Mouse (Mus musculus): ENCODE measurements around the gene Cacnb3.
A peak's percentile ranks its signal among the peaks of the same experiment; 100 is the strongest.

Cacnb3 gene

DNA sequence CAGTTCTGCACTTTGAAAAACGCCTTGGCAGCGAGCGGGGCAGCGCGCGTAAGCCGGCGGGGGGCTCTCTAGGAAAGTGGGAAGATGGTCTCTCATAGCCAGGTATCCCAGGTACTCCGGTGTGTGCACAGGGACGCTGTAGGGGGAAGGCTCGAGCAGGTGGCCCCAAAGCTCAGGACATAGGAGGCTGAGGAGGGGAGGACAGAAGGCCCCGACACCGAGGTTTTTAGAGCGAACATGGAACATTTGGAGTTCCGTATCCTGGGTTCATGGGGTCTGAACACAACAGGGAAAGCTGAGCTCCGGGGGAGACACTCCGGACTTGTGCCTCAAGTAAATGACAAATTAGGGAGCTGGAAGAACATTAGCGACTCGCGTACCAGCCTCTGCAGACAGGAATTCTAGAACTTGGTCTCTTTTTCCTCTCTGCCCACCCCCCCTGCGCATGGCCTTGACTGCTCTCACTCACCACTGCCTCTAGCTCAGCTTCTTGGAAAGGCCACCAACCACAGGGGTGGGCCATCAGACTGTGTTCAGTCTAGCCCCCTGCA, 4.7 kb downstream of the Cacnb3 start:
- DNase-seq = no peak

GRCm38 (mm10) chr15:98636517-98636916, 5.9 kb downstream of the Cacnb3 start:
- DNase-seq = no peak

- DNase-seq = no peak
Observed at GRCm38 (mm10) chr15:98637155-98637554, 6.5 kb downstream of the Cacnb3 start.

DNA sequence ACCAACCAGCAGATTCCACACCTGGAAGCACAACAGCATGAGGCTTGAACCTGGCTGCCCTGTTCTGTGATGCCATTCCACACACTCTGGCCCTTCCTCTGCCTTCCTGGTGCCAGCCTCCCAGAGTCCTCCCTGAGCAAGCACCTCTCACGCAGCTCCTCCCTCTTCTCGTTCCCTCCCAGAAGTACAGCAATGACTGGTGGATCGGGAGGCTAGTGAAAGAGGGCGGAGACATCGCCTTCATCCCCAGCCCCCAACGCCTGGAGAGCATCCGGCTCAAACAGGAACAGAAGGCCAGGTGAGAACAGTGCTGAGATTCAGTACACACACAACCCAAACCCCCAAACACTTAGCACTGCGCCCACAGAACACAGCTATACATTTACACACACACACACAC, 9.5 kb downstream of the Cacnb3 start:
- no peak for DNase-seq

DNA sequence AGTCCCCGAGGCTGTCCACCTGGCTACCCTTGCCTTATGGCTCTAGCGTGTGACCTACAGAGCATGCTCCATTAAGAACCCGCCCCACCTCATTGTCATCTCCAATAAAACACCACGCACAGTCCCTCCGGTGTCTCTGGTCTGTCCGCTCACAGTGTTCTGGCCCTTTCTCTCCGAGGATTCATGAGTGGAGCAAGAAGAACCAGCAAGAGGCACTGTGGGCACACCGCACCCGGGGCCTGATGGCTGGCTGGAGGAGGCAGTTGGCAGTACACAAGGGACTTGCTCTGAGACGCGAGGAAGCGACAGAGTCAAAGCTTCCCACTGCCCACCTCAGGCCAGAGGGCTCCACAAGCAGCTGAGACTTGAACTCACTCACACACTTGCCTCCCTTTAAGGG, 13.8 kb downstream of the Cacnb3 start:
- no peak for DNase-seq

- no peak for DNase-seq
Observed at GRCm38 (mm10) chr15:98645057-98646026, 14.7 kb downstream of the Cacnb3 start.

DNA sequence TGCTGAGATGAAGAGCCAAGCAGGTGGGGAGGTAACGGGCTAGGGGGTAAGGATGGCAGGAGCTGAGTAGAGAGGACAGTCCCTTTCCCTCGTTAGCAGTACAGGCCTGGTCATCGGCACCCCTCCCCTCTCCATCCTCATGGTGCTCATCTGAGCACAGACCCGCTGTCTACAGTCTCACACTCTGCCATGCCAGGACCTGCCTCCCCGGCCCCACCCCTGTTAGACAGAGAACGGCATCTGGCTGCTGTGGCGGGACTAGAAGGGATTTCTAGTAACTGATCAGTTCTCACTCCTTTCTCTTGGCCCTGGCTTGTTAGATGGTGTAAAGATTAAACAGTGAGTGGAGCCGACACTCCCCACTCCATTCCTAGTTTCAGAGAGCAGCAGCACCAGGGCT, 16.1 kb downstream of the Cacnb3 start:
- DNase-seq = no peak

DNA sequence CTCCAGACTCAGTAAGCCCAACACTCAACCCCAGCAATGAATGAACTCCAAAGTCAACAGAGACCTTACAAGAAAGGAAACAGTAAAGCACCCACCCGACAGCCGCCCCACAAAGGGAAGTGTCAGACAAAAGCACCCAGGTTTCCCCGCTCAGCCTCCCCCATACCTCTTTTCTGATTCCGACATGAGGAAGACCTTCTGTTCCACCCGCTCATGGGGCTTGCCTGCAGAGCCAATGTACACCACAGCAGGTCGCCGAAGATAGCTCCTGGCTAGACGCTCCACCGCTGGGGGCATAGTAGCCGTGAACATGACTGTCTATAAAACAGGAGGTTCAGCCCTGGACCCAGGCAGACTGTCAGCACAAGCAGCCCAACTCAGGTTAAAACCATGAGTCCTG, 16.7 kb downstream of the Cacnb3 start:
- no peak for DNase-seq

- DNase-seq = no peak
Observed at GRCm38 (mm10) chr15:98648071-98648470, 17.4 kb downstream of the Cacnb3 start.

DNA sequence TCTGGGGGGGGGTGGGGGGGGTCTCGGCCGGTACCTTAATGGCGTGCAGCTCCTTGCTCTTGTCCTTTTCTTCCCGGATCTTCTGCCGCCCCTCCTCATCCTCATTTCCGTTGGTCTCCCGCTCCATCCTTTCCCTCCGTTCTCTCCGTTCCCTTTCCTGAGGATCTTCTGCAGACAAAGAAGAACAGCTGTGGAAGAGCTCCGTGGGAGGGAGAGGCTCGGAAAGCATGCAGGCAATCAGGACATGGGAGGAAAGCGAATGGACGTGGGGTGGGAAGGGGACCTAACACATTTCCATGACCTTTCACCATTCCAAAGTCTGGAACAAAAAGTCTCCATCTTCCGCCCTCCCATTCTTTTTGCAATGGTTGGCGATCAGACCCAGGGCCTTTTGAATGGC, 20.8 kb downstream of the Cacnb3 start:
- DNase-seq = no peak

DNA sequence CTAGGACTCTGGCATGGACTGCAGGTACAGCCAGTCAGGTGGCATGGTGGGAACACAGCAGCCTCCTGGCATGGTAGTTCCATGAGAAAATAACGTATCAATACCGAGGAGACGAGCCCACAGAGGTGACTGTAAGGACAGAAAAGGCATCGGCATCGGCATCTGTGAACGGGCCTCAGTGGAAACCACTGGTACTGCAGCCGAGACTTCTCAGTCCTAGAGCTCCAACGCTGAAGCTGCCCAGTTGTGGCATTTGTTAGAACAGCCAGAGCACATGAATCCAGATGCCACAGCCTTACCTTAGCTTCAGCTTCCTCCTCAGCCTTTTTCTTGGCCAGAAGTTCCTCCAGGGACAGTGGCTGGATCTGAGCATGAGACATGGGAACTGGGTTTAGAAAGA, 21.5 kb downstream of the Cacnb3 start:
- no peak for DNase-seq

GRCm38 (mm10) chr15:98656982-98657751, 26.5 kb downstream of the Cacnb3 start:
- no peak for DNase-seq

DNA sequence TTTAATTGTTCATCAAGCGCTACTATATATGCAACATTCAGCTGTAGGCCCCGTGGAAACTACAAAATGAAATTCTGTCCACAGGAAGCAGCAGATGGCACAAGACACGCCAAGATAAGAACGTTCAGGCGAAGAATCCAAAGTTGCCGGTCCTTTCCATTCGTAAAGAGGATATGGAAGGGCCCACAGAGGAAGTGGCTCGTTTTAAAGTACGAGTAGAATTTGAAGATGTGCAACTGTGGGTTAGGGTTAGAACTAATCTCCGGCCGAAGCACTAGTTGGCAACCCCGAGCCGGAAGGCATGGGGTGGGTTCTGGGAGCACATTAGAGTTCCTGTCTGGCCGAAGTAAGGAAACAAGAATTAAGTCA, 31.5 kb downstream of the Cacnb3 start:
- no peak for DNase-seq

DNA sequence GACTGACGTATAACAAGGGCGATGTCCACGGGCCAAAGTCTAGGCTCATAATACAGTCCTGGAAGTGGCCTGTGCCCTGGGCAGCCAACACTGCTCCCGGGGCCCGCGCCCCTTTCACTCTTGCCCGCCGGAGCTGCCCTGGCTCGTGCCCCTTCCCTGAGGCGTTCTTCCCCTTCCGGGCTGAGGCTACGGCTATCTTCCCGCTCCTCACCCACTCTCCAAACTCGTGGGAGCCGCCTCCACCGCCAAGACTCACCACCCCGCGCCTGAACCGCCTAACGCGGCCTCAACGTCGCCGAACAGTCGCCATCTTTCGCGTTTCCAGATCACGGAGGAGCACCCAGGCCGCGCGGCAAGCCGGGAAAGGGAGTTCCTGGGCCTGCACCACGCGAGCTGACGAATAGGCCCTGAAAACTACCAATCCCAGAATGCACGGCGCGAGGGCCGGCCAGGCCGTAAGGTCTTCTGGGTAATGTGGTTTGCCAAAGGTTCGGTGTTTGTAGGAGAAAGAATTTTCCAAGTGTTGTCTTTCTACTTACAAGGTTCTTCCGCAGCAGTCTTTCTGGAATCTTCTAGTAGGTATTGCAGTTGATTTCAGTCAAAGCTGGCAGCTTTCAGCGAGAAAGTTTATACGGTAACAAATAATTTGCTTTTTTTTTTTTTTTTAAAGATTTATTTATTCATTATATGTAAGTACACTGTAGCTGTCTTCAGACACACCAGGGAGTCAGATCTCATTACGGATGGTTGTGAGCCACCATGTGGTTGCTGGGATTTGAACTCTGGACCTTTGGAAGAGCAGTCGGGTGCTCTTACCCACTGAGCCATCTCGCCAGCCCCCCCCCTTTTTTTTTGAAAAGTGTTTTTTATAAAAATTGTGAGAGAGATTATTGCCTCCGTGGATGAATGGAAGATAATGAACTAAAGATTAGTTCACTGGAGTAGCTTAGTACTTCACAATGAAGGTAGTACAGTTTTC, 32.2 kb downstream of the Cacnb3 start, which contains the start of gene Ddx23:
TSS of gene Ddx23 (minus strand) at position 328 of the 979 bp plus-strand sequence.
- DNase-seq = peak; percentile 92 to 93

- DNase-seq = no peak
Observed at GRCm38 (mm10) chr15:98664042-98664907, 33.6 kb downstream of the Cacnb3 start.

DNA sequence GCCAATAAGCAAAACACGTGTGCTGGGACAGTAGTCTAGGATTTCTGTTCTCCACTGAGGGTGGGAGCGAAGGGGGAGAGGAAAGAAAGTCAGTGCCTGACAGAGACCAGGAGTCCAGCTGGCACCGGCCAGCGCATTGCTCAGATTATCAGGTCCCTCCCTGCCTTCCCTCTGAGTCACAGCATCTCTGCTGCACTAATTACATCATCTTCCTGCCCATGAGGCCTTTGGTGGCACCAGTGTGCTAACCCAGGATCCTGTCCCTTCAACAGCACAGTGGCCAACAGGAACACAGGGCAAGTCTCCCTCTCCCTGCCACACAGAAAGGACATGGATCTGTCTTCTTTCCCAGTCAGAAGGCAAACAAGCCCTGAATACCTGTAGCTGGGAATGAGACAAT, 42.0 kb downstream of the Cacnb3 start:
- DNase-seq = no peak

GRCm38 (mm10) chr15:98673732-98674131, 43.1 kb downstream of the Cacnb3 start:
- DNase-seq = no peak

GRCm38 (mm10) chr15:98674284-98674993, 43.8 kb downstream of the Cacnb3 start:
- no peak for DNase-seq

- no peak for DNase-seq
Observed at GRCm38 (mm10) chr15:98674994-98675545, 44.4 kb downstream of the Cacnb3 start.

DNA sequence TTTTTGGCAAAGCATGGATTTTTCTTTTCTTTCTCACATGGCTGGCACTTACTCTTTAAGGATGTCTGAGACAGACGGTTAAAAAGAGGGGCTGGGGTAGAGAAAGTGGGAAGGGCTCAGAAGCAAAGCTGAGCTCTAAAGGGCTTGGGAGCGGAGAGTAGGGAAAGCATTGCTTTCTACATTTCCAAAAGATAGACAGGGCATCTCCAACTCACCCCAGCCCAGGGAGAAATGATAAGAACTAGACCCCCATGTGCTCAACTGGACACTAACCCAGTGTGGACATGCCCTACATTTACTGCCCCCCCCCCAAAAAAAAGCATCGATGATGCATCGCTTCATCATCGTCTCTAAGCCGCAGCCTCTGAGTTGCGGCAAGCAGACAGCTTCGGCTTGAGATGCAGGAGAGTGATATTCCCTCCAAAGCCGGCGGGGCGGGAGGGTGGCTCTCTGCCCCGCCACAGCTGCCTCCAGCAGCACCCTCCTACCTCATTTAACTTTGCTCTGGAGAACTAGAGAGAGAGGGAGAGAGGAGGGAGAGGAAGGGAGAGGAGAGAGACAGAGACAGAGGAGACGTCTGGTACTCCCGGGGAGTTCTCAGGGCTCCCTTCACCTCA, 45.1 kb downstream of the Cacnb3 start:
- no peak for DNase-seq
